Mouse (Mus musculus) C2C12 (cell line): ENCODE measurements at regions not wholly inside any gene's neighbourhood (a gene's known extent, or its start where the extent isn't known, plus 50 kb on each side); places are given as distances from the start of the nearest gene placed in this dataset.

ENCODE experiments used
- CEBPB ChIP-seq: IDR thresholded peaks from one replicate; pipeline ENCODE4 v1.6.1; 2011; ENCODE audit warnings: low read depth, mild to moderate bottlenecking, control low read depth, moderate library complexity
- CTCF ChIP-seq: IDR thresholded peaks from one replicate; pipeline ENCODE4 v1.5.1; 2011; ENCODE audit not compliant: control insufficient read depth, insufficient read depth, insufficient read length
- MYOD1 ChIP-seq: IDR thresholded peaks from one replicate; pipeline ENCODE4 v1.6.1; 2011; ENCODE audit warnings: low read depth; ENCODE audit not compliant: control insufficient read depth, insufficient read length
- MYOG ChIP-seq: IDR thresholded peaks from one replicate; pipeline ENCODE4 v1.6.1; 2011; ENCODE audit not compliant: control insufficient read depth, insufficient read length; ENCODE audit errors: extremely low read depth

DNA sequence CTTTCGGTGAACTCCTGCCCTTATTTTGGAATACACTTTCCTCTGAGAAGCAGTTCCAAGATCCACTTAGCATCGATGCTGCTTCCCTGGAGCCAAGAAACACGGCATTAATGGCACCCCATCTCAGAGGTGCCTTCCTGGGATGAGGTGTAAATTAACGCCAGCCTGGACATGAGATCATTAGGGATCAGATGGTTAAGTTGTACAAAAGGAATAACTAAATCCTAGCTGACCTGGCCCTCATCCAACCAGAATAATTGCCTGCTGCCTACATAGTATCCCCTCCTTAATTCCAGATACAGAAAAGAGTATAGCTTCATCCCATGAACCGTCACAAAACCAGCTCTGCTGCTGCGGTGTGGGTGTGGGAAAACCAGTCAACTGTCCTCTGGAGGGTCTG lies 304.6 kb upstream of the Nfe2l3 start:
- no peak for TF ChIP-seq CEBPB
- no peak for TF ChIP-seq CTCF
- TF ChIP-seq MYOG = no peak
- TF ChIP-seq MYOD1 = no peak
